Mouse (Mus musculus): Measurements from ENCODE around the gene Gsta2. TPM values are rescaled to one million over a fixed set of nuclear protein-coding genes. Genes with fewer than 3 reads are reported as not detected.
"Not testable (repeated sequence)": the region's sequence is repeated elsewhere in the genome, so short reads cannot be mapped to it uniquely, and the experiment has no call there.

The Gsta2 gene
- total RNA-seq, 2 experiments from 2014 or later = 2.1 to 2.2 TPM

DNA sequence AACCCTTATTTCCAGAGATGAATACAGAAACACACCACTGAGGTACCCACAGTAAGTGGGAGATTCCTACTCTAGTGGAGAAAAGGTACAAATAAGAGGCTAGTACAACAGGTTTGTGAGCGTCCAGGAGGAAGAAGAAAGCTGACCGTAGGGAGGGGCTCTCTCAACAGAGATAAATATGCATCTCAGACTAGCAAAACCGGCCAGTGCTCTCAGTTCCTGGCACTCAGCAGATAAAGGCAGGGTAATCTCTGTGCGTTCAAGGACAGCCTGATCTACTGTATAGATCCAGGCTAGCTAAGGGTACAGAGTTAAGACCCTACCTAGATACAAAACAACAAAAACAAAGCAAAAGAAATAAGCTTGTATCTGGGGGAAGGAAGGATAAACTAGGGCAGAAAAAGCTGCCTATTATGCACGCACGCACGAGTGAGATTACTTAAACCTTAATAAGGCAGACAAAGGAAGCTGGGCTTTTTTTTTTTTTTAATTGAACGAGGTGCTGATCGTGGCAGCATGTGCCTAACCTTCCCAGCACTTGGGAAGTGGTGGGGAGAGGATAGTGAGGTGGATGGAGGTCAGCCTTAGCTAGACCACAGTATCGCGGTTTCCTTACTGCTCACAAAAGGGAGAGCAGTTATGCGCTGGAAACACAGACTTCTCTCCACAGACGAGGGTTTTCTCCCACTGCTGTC, 10.4 kb upstream of the Gsta2 start:
- no peak for DNase-seq

DNA sequence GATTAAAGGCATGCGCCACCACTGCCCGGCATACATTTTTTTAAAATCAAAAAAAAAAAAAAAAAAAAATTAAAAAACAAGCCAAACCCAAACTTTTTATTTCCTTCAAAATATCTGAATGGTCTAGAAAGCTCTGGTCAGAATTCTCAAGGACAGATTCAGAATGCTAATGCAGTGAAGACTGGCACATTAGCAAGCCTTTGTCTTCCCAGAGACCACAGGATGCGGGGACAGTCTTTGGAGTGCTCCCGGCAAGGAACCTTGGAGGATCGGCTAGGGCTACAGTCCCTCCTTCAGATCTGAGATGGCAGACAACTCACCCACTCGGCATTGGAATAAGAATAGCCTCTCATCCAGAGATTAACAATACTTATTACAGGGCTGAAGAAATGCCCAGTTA, 9.1 kb upstream of the Gsta2 start:
- no peak for DNase-seq

DNA sequence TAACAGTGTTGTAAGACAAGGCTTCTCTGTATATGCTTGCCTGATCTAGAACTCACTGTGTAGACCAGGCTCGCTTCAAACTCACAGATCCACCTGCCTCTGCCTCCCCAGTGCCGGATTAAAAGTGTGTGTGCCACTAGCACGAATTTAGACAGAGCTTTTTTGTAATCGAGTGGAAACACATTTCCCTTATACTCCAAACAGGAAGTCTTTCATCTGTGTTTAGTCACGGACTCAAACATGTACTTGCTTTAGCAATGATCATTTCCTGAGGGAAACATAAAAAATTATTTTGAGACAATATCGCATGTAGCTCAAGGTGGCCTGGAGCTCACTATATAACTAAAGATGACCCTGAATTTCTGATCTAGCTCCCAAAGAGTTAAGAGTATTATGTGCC, 7.8 kb upstream of the Gsta2 start:
- no peak for DNase-seq

DNA sequence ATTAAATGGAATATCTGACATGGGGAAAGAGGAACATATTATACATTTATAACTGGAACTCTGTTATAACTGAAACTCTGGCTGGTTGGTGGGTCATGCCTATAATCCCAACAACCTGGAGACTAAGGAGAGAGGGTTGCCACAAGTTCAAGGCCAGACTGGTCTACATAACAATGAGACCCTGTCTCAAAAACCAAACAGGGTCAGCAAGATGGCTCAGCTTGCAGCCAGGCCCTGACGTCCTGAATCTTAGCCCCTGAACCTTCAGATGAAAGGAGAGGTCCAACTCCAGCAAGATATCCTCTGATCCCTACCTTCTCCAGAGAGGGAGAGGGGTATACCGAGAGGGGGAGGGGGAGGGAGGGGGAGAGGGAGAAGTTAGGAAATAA, 4.9 kb upstream of the Gsta2 start:
- DNase-seq = no peak

DNA sequence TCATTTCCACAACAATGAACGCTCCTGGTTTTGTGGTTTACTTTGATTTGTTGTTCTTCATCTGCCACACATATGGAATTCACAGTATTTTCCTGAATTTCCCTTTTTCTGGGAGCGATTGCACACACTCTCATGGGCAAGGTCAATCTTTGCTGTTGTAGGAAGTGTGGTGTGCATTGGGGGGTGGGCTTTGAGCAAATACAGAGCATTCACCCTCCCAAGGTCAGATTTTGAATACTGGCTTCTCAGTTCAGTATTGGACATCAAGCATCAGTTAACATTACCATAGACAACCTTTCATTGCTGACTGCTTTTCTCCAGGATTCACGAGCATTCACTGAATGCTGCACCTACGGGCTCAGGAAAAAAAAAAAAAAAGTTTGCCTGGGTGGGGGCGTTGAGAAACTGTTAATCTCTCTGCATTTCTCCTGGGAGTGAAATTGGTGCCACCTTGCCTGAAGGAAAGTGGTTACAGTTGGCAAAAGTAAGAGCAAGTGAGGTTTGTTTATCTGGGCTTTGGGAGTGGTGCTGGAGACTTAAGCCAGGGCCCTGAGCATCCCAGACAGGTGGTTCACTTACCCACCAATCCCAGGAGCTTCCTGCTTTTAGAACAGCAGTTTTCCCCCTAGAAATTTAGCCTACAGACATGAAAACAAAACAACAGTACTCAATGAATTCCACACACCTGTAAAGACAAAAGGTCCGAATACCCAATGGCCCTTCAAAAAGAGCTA, 4.3 kb upstream of the Gsta2 start:
- no peak for DNase-seq

DNA sequence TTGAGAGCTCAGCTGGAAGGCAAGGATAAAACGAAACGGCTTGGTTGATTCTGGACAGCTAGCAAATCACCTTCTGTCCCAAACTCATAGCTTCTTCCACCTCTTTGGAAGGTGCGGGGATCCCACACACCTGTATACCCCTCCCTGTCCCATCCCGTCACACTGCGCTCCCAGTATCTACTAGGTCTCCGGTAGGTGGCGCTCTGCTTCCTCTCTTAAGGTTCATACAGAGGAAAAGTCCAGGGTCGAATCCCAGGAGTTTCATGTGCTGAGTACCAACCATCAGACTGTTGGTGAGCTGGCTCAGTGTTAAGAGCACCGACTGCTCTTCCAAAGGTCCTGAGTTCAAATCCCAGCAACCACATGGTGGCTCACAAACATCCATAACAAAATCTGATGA, 2.5 kb upstream of the Gsta2 start:
- DNase-seq = peak; percentile 38 to 79

DNA sequence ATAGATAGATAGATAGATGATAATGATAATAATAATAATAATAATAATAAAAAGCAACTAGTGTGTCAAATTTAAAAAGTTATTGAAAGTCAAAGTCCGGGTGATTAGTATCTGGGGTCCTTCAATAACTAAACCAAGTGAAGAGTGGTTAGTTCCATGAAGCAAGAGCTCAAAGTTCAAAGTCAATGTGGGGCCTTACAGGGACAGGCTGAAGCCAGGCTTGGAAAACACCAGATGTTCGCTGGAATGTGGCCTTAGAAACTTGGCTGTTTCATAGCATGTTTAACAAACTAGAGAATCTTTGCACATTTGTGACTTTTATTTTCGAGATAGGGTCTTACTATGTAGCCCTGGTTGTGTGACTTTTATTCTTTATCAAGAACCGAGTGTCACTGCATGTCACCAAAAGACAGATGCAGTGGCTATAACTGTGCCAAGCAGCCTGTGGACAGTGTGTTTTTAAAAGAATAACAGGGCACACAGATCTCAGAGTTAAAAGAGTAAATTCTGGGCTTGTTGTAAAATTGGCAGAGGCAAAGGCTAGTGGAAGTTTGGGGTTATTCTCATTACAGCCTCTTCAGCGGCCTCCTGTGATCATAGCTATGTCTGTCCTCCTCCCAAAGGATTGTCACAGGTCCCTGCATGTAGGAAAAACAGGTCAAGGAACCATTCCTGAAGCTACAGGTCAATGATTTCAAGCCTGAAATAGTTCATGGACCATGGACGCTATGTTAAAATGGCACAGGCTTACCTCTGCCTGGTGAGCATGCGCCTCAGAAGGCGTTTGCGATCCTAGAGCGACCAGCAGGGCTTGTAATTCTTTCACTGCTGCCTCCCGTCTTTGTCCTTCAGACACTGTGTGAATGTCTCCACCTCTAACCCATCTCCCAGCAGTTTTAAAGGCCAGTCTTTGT, 666 bp downstream of the Gsta2 start:
- peak in 1 of 2 experiments; percentile 15 for DNase-seq

DNA sequence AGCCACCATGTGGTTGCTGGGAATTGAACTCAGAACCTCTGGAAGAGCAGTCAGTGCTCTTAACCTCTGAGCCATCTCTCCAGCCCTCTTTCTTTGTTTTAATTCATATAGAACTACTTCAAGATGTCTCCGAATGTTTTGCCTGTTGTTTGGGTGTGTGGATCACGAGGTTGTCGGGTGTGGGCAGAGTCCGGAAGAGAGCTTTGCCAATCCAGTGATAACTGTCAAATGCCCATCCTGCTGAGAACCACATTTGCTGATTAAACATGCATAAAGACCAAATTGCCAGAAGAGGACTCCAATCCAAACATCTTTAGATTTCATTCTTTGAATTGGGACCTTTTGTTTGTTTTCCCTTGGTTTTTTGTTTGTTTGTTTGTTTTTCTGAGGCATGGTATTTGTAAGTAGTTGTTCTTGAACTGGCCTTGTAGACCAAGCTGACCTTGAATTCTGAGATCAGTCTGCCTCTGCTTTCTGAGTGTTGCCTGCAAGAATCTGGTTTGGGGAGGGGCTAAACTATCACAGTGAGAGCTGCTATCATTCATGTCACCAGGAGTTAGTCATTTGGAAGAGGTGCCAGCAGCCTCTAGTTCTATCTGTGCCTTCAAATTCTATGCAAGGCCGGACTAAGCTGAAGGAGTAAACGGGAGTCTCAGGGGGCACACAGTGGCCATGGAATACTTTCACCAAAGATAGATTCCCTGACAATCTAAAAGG, 3.9 kb downstream of the Gsta2 start:
- no peak for DNase-seq

DNA sequence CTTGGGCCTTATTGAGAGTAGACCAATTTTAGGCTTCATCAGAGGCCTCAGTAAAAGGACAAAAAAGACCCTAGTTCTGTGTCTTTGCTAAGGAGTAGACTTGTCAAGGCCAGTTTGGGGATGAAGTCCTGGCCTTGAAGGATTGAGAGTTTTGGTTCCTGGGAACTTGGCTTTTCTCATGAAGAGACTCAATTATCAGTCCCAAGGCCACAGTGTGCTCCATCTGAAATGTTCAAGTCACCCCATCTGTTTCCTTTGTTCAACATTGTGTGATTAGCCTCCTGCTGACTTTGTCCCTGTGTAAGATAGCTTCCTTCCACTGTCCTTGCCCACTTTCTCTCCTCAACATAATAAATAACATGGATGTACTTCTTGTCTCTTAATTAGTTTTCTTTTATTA, 5.6 kb downstream of the Gsta2 start:
- not testable (repeated sequence) for DNase-seq

DNA sequence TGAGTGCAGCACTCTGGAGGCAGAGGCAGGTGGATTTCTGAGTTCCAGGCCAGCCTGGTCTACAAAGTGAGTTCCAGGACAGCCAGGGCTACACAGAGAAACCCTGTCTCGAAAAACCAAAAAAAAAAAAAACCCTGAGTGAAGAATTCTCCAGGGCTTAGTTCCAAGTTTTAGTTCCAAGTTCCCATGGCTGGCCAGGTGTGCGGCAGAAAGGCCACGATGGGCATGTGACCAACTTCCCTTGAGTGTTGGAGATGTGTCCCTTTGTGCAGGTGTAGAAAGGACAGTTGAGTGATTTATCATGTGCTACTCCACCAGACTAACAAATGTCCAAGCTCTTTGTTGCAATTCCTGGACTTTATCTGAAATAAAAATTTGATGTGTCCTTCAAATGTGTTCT, 6.4 kb downstream of the Gsta2 start:
- not testable (repeated sequence) for DNase-seq

DNA sequence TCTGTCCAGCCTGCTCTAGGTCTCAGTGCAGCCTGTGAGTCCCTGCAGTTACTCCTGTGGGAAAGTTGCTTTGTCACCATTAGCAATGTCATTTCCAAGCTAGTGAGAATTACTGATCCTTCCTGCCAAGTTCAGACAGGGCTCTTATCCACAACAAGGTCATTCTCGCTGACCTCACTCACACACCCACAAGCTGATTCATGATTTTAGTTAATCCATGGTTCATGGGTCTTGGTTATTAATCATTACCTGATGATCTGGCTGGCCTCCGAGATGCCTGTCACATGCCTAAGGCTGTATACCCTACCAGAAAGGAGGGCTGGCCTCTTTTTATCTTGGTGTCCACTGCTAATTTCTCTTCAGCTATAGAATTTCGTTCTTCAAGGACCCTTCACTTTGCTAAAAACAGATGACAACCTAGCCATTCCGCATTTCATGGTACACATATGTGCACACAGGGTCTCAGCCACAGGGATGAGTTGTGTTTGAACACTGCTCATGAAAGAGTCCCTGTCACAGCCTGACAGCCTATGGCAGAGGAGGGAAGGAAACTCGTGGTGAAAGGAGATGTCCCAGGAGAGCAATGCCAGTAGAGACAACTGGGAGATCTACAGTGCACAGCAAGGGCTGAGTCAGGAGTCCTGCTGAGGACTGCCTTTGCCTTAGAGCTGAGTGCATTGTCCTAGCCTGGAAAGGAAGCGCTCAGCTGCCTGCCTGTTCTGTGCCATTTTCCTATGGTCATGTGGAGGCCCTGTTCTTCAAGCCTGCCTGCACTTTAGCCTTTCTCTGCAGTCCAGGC, 7.2 kb downstream of the Gsta2 start:
- peak; percentile 36 to 39 for DNase-seq

DNA sequence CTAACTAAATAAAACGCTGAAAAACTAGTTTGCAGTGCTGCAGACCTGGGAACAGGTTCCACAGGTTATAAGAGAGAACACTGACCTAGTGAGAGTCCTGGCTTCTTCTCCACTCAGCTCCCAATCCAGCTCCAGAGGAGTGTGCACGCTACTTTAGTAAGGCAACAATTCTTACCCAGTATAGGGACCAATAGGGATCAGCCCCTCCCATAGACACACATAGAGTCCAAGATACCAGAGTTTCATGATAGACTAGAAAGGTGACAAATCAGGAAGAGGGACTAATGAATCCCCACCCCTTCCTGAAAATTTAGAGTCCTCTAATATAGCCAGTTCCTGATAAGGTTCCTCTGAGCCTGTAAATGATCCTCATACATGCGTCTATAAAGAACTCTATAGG, 8.6 kb downstream of the Gsta2 start:
- DNase-seq = no peak

DNA sequence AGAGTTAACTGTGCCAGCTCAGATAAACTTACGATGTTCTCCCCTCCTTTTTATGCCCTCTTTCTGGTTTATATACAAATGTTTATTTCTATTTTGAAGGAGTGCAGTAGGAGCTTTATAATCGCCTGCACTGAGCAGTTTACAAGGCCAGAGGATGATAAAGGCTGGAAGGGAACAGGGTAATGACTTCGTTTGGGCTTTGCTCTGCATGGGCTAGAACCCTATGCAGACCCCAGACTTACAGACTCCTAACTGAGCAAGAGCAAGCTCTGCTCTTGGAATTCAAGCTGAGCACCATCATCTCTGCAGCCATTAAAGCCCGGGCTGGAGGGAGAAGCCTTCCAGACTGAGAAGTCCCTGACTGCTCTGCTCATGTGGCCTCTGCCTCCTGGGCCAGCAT, 10.4 kb downstream of the Gsta2 start:
- not testable (repeated sequence) for DNase-seq

DNA sequence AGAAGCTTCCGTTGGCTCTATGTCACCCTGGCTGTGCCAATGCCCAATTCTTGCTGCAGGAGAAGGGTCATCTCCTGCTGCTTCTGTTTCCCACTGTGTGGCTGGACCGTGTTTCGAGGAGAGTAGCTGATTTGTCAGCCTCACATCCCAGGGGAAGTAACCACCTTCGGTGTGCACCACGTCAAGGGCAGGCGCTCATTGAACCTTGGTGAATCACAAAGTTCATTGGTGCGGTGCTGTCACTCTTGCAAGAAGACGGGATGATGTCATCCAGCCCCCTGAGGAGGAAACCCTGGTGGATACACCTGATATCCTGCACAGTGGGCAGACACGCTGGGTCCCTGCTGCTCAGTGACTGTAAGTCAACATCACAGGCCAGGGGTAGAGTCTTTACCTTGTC, 12.5 kb downstream of the Gsta2 start:
- not testable (repeated sequence) for DNase-seq

DNA sequence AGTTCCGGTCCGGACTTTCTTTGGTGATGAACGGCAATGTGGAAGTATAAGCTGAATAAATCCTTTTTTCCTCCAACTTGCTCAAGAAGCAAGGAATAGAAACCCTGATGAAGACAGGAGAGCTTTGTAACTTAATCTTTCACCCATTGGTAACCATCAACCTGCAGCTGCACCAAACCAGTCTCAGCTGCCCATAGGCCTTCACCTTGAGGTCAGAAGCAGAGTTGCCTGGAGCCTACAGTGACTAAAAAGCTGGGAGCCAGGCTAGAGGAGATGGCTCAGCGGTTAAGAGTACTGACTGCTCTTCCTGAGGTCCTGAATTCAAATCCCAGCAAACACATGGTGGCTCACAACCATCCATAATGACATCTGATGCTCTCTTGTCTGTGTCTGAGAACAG, 13.1 kb downstream of the Gsta2 start:
- DNase-seq = not testable (repeated sequence)

DNA sequence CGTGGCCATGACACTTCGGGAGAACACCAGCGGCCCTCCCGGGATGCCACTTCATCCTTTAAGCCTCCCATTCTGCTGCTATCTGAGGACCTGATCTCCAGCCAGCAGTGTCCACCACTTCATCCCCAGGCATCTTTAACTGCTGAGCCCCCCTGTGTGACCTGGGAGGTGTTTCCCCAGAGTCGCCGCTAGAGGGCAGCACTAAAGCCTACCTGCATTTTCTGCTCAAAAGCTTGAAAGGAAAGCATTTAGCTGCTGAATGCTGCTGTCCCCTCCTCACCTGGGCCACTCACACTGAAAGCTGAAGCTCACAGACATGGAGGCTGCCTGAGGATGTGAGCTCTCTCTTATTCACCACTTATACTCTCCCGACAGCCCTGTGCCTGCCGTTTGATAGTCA, 15.3 kb downstream of the Gsta2 start:
- DNase-seq = peak; percentile 11 to 62

DNA sequence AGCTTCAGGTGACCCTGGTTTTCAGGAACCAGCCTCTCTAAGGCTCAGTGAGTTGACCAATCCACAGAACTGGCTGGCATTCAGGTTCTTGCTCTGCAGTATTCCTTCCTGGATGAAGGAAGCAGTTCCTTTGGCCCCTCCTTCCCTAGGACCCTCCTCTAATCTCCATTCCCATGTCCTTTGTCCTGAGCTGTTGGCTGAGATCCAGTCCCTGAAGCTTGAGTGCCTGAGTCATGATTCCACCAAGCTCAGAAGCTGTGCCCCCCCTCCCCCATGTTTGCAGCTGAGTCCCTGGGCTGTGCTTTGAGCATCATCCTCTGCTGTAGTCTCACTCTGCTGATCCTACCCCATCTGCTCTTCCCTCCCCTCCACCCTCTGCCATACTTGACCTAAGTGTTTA, 18.5 kb downstream of the Gsta2 start:
- DNase-seq = not testable (repeated sequence)

DNA sequence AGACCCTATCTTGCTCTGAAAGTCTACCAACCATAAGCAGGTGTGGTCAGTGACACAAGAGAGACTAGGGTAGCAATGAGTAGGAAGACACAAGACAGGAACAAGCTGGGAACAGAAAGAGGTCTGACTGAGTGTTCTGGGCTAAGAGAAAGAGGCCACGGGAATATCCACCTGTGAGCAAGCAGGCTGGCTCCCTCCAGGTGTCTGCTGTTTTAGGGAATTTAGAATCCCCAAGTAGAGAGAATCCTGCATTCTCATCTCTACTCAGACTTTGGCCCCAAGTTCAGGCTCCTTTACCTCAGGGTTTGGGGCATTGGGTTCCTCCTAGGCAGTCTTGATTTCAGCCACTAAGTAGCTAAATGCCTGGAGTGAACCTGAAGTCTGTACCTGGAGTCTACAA, 28.3 kb downstream of the Gsta2 start, which contains the start of gene Omt2b:
Omt2b (plus strand) TSS at position 301 of the 400 bp plus-strand sequence.
- DNase-seq = not testable (repeated sequence)

DNA sequence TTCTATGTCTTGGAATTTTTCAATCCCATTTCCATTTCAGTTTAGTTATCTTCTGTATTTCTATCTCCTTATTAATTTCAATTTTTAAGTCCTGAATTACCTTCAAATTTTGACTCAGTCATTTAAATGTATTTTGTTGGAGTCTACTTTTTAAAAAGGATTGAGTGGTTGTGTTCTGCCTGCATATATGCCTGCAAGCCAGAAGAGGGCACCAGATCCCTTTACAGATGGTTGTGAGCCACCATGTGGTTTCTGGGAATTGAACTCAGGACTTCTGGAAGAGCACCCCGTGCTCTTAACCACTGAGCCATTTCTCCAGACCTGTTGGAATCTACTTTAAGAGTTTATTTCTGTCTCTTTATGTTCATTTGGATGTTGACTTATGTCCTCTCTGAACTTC, 36.1 kb downstream of the Gsta2 start:
- DNase-seq = no peak

DNA sequence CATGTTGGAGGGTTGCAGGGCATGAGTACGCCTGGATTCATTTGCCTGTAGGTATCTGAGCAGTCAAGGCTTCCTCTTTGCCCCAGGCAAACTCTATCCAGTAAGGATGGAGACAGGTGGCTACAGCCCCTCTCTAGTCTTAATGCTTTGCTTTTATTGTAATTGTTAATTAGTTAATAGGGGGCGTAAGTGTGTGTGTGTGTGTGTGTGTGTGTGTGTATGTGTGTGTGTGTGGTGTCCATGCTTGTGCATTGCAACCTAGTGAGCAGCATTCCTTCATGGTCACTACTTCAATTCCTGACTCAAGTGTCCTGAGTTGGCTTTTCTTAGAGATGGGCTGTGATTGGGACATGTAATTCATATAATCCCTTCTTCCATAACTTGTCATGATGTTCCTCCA, 40.9 kb downstream of the Gsta2 start, which contains the start of gene Omt2a:
Omt2a (minus strand) TSS at position 101 of the 400 bp plus-strand sequence.
- no peak for DNase-seq

DNA sequence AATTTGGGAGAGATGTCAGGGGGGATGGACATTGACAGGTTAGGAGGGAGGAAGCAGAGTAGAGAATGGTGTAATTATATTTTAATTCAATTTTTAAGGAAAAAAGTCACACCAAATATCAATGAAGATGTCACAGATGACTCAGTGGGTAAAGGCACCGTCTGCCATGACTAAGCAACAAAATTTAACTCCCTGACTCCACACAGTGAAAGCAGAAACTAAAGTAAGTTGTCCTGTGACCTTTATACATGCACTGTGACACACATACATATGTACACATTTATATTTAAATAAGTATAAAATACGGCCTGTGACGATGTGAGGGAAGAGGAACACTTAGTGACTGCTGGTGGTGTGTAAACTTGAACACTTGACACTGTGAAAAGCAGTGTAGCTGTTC, 47.5 kb downstream of the Gsta2 start:
- DNase-seq = not testable (repeated sequence)

Data from heart, adult 18-20 months (tissue).